Mouse (Mus musculus) midbrain, embryonic 11.5 days (tissue): ENCODE data around the gene Gm20425. TPM values are rescaled to one million over a fixed set of nuclear protein-coding genes. Genes with fewer than 3 reads are reported as not detected.
A peak's percentile ranks its signal among the peaks of the same experiment; 100 is the strongest.

ENCODE experiments used
- ATAC-seq: fragments of 200-750 bp; cut with Nextera tagmentation; 2 replicates; pipeline ENCODE4 v1.8.0; 2017; ENCODE audit warnings: moderate TSS enrichment, moderate library complexity; ENCODE audit not compliant: low FRiP score
- DNase-seq: peaks from one replicate; pipeline ENCODE4 v3.0.0; 2015; ENCODE audit warnings: low spot score; ENCODE audit errors: missing footprints
- H3K27ac ChIP-seq: fragments of 300-500 bp; sonication (generic); 2 replicates; pipeline ENCODE4 v1.5.1; 2014; ENCODE audit warnings: low read depth, low read length
- H3K27me3 ChIP-seq: fragments of 300-500 bp; sonication (generic); 2 replicates; pipeline ENCODE4 v1.6.1; 2014; ENCODE audit warnings: mild to moderate bottlenecking, low read length, moderate library complexity, mixed read lengths; ENCODE audit not compliant: control insufficient read depth, insufficient read depth
- H3K36me3 ChIP-seq: fragments of 300-500 bp; sonication (generic); 2 replicates; pipeline ENCODE4 v1.6.1; 2014; ENCODE audit warnings: mild to moderate bottlenecking, low read length, moderate library complexity, mixed read lengths; ENCODE audit not compliant: control insufficient read depth, insufficient read depth
- H3K4me1 ChIP-seq: fragments of 300-500 bp; sonication (generic); 2 replicates; pipeline ENCODE4 v1.6.1; 2014; ENCODE audit warnings: low read length; ENCODE audit not compliant: control insufficient read depth, insufficient read depth
- H3K4me2 ChIP-seq: fragments of 300-500 bp; sonication (generic); 2 replicates; pipeline ENCODE4 v1.6.1; 2014; ENCODE audit warnings: mild to moderate bottlenecking, moderate library complexity
- H3K4me3 ChIP-seq: fragments of 300-500 bp; sonication (generic); 2 replicates; pipeline ENCODE4 v1.5.1; 2014; ENCODE audit warnings: low read depth, low read length
- H3K9ac ChIP-seq: fragments of 300-500 bp; sonication (generic); 2 replicates; pipeline ENCODE4 v1.6.1; 2014; ENCODE audit warnings: low read length
- H3K9me3 ChIP-seq: fragments of 300-500 bp; sonication (generic); 2 replicates; pipeline ENCODE4 v1.6.1; 2016; ENCODE audit warnings: low read length; ENCODE audit not compliant: control insufficient read depth
- WGBS: fragments of 180-500 bp; shearing (Covaris S2); extraction: QIAGEN DNeasy Blood & Tissue Kit; methylation state at CpG from one replicate; pipeline ENCODE4 v1.1.7; 2014; 5-methylcytosine and 5-hydroxymethylcytosine counted together
- polyA plus RNA-seq: library from polyadenylated mRNA; unstranded; fragments of >200 nt; fragmentation: Nextera tagmentation; extraction: Ambion mirVana; gene quantifications from 2 replicates; pipeline ENCODE4 v1.2.1, GENCODE M21; 2014

The Gm20425 gene
- polyA plus RNA-seq, 1 experiment from 2014 or later = 4.6 TPM

DNA sequence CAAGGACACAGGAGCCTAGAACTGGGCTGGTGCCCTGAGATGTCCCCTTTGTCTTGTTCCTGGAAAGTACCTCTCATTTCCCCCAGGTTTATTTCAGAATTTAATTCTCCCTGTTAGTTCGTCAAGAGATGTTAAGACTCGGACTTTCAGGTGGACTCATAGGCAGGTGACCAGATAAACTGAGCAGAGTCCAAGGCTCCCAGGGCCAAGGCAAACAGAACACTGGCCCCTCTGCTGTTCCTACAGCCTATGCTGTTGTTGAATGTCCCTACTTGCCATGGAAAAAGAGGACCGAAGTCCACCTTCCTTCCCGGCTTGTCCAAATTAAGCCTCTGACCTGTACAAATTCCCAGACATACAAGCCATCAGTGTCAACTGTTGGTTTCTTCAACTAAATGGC, 13.5 kb upstream of the Gm20425 start:
- H3K27me3 ChIP-seq = no peaks in the 10 kb centered on the region
- no peak overlapping the region for H3K27ac ChIP-seq
- DNase-seq (no peak), ATAC-seq (no peak)
- no peak overlapping the region for H3K4me2 ChIP-seq
- H3K9ac ChIP-seq = no peak overlapping the region
- 94% methylated on average over 4 of the region's 4 CpGs for WGBS
- H3K36me3 ChIP-seq = no peaks in the 10 kb centered on the region
- H3K9me3 ChIP-seq = no peaks in the 10 kb centered on the region
- no peak overlapping the region for H3K4me3 ChIP-seq
- H3K4me1 ChIP-seq = no peaks in the 10 kb centered on the region

GRCm38 (mm10) chr9:103241206-103241605, 11.1 kb upstream of the Gm20425 start:
- H3K9ac ChIP-seq = no peak overlapping the region
- WGBS = 70% methylated on average over 2 of the region's 2 CpGs
- no peaks in the 10 kb centered on the region for H3K36me3 ChIP-seq
- no peaks in the 10 kb centered on the region for H3K9me3 ChIP-seq
- H3K27me3 ChIP-seq = no peaks in the 10 kb centered on the region
- DNase-seq (no peak), ATAC-seq (no peak)
- no peak overlapping the region for H3K27ac ChIP-seq
- H3K4me2 ChIP-seq = no peak overlapping the region
- H3K4me3 ChIP-seq = no peak overlapping the region
- H3K4me1 ChIP-seq = no peaks in the 10 kb centered on the region

DNA sequence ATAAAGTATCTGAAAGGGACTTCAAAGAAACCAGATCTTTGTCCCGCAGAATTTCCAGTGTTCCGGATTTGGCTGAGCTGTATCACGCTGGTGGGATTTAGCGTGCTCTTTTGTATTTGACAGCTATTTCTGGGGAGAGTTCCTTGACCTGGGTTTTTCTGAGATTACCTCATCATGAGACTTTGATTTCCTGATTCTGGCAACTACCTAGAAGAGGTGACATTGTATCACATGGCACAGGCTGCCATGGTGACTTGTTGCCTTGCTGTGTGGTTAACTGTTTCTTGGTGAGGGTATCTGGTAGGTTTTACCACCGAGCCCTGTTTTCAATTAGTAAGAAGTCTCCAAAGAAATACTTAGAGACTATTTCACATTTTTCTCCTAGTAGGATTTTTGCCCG, 9.4 kb upstream of the Gm20425 start:
- no peak overlapping the region for H3K4me3 ChIP-seq
- H3K9me3 ChIP-seq = no peaks in the 10 kb centered on the region
- WGBS = 87% methylated on average over 6 of the region's 6 CpGs
- H3K9ac ChIP-seq = no peak overlapping the region
- no peaks in the 10 kb centered on the region; the same call in 1 of the 2 replicates for H3K4me1 ChIP-seq
- DNase-seq (no peak), ATAC-seq (no peak)
- H3K27me3 ChIP-seq = no peaks in the 10 kb centered on the region
- no peaks in the 10 kb centered on the region for H3K36me3 ChIP-seq
- no peak overlapping the region for H3K4me2 ChIP-seq
- no peak overlapping the region for H3K27ac ChIP-seq

GRCm38 (mm10) chr9:103234565-103235165, 4.6 kb upstream of the Gm20425 start:
- H3K9me3 ChIP-seq = no peaks in the 10 kb centered on the region
- no peaks in the 10 kb centered on the region; the same call in 1 of the 2 replicates for H3K4me1 ChIP-seq
- WGBS = 68% methylated on average over 7 of the region's 7 CpGs
- DNase-seq (no peak), ATAC-seq (no peak)
- no peaks in the 10 kb centered on the region for H3K27me3 ChIP-seq
- no peak overlapping the region for H3K4me3 ChIP-seq
- no peak overlapping the region for H3K27ac ChIP-seq
- H3K9ac ChIP-seq = no peak overlapping the region
- no peak overlapping the region for H3K4me2 ChIP-seq
- H3K36me3 ChIP-seq = no peaks in the 10 kb centered on the region

DNA sequence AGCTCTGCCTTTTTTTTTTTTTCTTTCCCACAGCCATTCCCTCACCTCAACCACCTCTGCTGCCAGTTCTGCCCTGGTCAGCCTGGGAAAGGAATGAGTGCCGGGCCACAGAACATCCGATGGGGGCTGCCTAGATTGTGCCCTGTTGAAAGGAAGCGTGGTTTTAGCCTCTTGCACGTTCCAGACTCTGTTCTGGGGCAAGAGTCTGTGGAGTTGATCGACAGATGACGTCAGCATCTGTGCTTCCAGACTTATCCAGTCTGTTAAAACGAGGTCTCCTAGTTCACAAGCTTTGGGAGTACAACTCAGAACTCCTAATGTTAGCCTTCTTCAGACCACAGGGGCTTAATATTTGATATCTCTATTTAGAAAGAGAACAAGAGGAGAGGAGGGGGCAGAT, 4.0 kb upstream of the Gm20425 start:
- H3K4me3 ChIP-seq = no peak overlapping the region
- no peaks in the 10 kb centered on the region for H3K9me3 ChIP-seq
- H3K36me3 ChIP-seq = no peaks in the 10 kb centered on the region
- no peak overlapping the region for H3K27ac ChIP-seq
- no peak for ATAC-seq
- H3K9ac ChIP-seq = no peak overlapping the region
- 86% methylated on average over 7 of the region's 7 CpGs for WGBS
- H3K4me1 ChIP-seq = no peaks in the 10 kb centered on the region; the same call in 1 of the 2 replicates
- no peaks in the 10 kb centered on the region for H3K27me3 ChIP-seq
- no peak for DNase-seq
- H3K4me2 ChIP-seq = no peak overlapping the region

- WGBS = 69% methylated on average over 7 of the region's 7 CpGs
Observed at GRCm38 (mm10) chr9:103233006-103233395, 2.9 kb upstream of the Gm20425 start.

DNA sequence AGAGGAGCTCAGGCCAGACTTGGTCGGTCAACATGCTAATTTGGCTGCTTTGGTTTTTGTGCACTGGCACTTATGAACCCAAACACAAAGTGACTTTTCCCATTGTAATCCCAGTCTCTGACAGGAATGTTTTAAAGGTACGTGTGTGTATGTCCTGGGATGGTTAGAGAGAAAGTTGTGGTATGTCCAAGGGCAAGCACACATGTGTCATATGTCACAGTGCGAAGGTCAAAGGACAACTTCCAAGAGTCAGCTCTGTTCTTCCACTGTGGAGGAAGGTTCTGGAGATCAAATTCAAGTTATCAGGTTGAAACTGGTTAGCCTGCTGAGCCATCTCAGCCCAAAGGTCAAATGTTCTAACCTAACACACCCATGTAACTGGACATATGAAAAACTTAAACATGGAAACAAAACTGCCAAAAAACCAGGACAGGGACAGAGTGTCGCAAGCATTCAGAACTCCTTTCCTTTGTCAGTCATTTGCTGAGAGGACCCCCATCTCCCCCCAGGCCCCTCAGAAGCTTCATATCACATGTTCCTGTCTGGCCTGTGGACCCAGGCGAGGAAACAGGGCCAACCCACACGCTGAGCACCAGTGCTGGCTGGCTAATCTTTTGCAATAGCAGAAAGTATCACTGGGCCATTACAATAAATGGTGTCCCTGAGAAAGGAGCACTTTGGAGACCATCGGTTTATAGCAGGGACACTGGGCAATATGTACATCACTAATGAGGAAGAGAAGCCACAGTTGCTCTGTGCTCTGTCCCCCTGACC, 2.3 kb upstream of the Gm20425 start:
- Histone ChIP-seq H3K27me3 (no peaks in the 10 kb centered on the region), H3K4me1 (no peaks in the 10 kb centered on the region; the same call in 1 of the 2 replicates), H3K4me3 (no peak overlapping the region), H3K9me3 (no peaks in the 10 kb centered on the region), H3K9ac (no peak overlapping the region), H3K27ac (no peak overlapping the region), H3K36me3 (no peaks in the 10 kb centered on the region), H3K4me2 (no peak overlapping the region)
- 88% methylated on average over 7 of the region's 7 CpGs for WGBS
- ATAC-seq (no peak), DNase-seq (no peak)

More at GRCm38 (mm10) chr9:103233006-103233395, 2.9 kb upstream of the Gm20425 start:
- Histone ChIP-seq H3K4me2 (no peak overlapping the region), H3K4me1 (no peaks in the 10 kb centered on the region; the same call in 1 of the 2 replicates), H3K27me3 (no peaks in the 10 kb centered on the region), H3K9me3 (no peaks in the 10 kb centered on the region), H3K27ac (no peak overlapping the region), H3K4me3 (no peak overlapping the region), H3K9ac (no peak overlapping the region), H3K36me3 (no peaks in the 10 kb centered on the region)
- DNase-seq = no peak
- no peak for ATAC-seq

DNA sequence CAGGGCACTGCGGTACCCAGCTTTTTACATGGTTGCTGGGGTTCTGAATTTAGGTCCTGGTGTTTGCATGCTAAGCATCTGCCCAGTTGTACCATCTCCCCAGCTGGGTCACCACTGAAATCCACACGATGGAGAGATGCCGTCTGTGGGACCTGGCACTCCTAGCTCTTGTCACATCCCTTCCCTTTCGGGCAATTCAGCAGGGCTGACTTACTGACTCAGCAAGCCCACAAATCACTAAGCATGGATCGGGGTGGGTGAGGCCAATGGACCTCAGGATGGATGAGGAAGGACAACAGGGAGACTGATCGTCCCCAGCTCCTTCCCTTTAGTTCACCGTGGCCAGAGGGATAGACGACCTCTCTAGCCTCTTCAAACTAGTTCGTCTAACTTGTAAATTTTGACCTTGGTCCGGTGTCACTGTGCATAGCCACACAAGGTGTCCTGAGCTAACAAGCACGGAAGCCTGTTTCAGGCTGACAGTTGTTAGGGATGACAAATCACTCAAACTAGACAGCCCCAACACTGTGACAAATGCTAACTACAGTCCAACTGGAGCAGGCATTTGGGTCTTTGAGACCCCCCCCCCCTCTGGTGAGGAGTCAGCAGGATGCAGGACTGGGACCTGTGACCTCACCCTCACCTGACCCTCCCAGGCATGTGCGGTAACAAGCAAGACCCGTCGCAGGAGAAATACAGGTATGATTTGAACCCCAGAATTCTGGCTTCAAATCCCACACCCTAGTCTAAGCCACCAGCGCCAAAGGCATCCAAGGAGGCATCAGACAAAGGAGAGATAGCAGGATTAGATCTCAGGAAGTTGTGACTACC, 855 bp downstream of the Gm20425 start:
- Histone ChIP-seq H3K4me3 (no peak overlapping the region), H3K4me1 (no peaks in the 10 kb centered on the region), H3K9ac (no peak overlapping the region), H3K27ac (no peak overlapping the region), H3K4me2 (no peak overlapping the region), H3K36me3 (no peaks in the 10 kb centered on the region), H3K27me3 (no peaks in the 10 kb centered on the region), H3K9me3 (no peaks in the 10 kb centered on the region)
- WGBS = 86% methylated on average over 15 of the region's 15 CpGs
- ATAC-seq = no peak
- peak; percentile 77 for DNase-seq
